Mouse (Mus musculus) kidney, embryonic 14.5 days (tissue): Measurements from ENCODE around the gene Atp6v0a1. TPM values are rescaled to one million over a fixed set of nuclear protein-coding genes. Genes with fewer than 3 reads are reported as not detected.
A peak's percentile ranks its signal among the peaks of the same experiment; 100 is the strongest.

Experiments
- ATAC-seq: fragments of 200-750 bp; cut with Nextera tagmentation; 2 replicates; pipeline ENCODE4 v1.8.0; 2017; ENCODE audit warnings: moderate number of reproducible peaks, mild to moderate bottlenecking, moderate TSS enrichment, moderate library complexity; ENCODE audit not compliant: low FRiP score, low TSS enrichment
- H3K27ac ChIP-seq: fragments of 300-500 bp; sonication (generic); 2 replicates; pipeline ENCODE4 v1.5.1; 2014; ENCODE audit warnings: low read depth, mild to moderate bottlenecking, low read length, moderate library complexity, mixed read lengths
- H3K27me3 ChIP-seq: fragments of 300-500 bp; sonication (generic); 2 replicates; pipeline ENCODE4 v1.6.1; 2014; ENCODE audit warnings: mild to moderate bottlenecking, low read length; ENCODE audit not compliant: control insufficient read depth, insufficient read depth
- H3K36me3 ChIP-seq: fragments of 300-500 bp; sonication (generic); 2 replicates; pipeline ENCODE4 v1.6.1; 2014; ENCODE audit warnings: low read length, mixed read lengths; ENCODE audit not compliant: control insufficient read depth, insufficient read depth
- H3K4me1 ChIP-seq: fragments of 300-500 bp; sonication (generic); 2 replicates; pipeline ENCODE4 v1.6.1; 2014; ENCODE audit warnings: low read length, mixed read lengths; ENCODE audit not compliant: control insufficient read depth, insufficient read depth
- H3K4me2 ChIP-seq: fragments of 300-500 bp; sonication (generic); replicated peaks from 2 replicates; pipeline ENCODE4 v1.6.1; 2014; ENCODE audit warnings: low read depth, mild to moderate bottlenecking, low read length
- H3K4me3 ChIP-seq: fragments of 300-500 bp; sonication (generic); 2 replicates; pipeline ENCODE4 v1.5.1; 2014; ENCODE audit warnings: mild to moderate bottlenecking, low read length
- H3K9ac ChIP-seq: fragments of 300-500 bp; sonication (generic); 2 replicates; pipeline ENCODE4 v1.6.1; 2014; ENCODE audit warnings: low read depth, mild to moderate bottlenecking, low read length, moderate library complexity
- H3K9me3 ChIP-seq: fragments of 300-500 bp; sonication (generic); 2 replicates; pipeline ENCODE4 v1.6.1; 2016; ENCODE audit warnings: low read length; ENCODE audit not compliant: control insufficient read depth
- WGBS: fragments of 180-500 bp; shearing (Covaris S2); extraction: QIAGEN DNeasy Blood & Tissue Kit; methylation state at CpG from one replicate; pipeline ENCODE4 v1.1.7; 2014; 5-methylcytosine and 5-hydroxymethylcytosine counted together
- polyA plus RNA-seq: library from polyadenylated mRNA; unstranded; fragments of >200 nt; fragmentation: Nextera tagmentation; extraction: Ambion mirVana; gene quantifications from 2 replicates; pipeline ENCODE4 v1.2.1, GENCODE M21; 2014

Gene Atp6v0a1
- polyA plus RNA-seq, 1 experiment from 2014 or later = 38.8 TPM

- H3K4me1 ChIP-seq = no peaks in the 10 kb centered on the region
- H3K9me3 ChIP-seq = no peaks in the 10 kb centered on the region
- H3K27me3 ChIP-seq = peaks cover 31% of the 10 kb centered on the region
- H3K27ac ChIP-seq = no peak overlapping the region
- no peak for ATAC-seq
- no peaks in the 10 kb centered on the region for H3K36me3 ChIP-seq
- whole genome bisulfite sequencing = 72% methylated on average over 14 of the region's 14 CpGs
- H3K9ac ChIP-seq = no peak overlapping the region
- no peak overlapping the region for H3K4me2 ChIP-seq
- H3K4me3 ChIP-seq = no peak overlapping the region
These were observed 34.8 kb upstream of the Atp6v0a1 start for GRCm38 (mm10) chr11:100974381-100974970.

GRCm38 (mm10) chr11:100975241-100975640 lies 34.0 kb upstream of the Atp6v0a1 start:
- no peak for ATAC-seq
- 74% methylated on average over 7 of the region's 7 CpGs for WGBS
- Histone ChIP-seq H3K9ac (no peak overlapping the region), H3K36me3 (no peaks in the 10 kb centered on the region), H3K4me1 (no peaks in the 10 kb centered on the region), H3K4me3 (no peak overlapping the region), H3K9me3 (no peaks in the 10 kb centered on the region), H3K27me3 (peaks cover 24% of the 10 kb centered on the region), H3K27ac (no peak overlapping the region), H3K4me2 (no peak overlapping the region)

DNA sequence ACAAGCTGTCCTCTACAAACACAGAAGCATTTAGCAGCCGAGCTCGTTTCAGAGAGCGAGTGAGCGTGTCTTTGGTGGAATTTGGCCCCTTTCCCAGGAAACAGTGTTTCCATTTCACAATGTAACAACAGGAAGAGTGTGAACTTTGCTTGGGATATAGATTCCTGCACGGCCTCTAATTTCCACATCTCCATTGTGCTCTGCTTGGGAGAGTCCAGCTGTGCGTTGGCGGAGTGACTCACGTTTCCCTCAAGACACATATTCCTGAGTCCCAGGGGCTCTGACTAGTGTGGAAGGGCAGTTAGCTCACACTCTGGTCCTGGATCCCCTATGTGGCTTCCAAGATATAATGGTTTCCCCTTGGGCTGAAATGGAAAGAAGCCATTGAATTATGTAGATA lies 29.4 kb upstream of the Atp6v0a1 start:
- H3K36me3 ChIP-seq = no peaks in the 10 kb centered on the region
- H3K9ac ChIP-seq = no peak overlapping the region
- no peak for ATAC-seq
- no peaks in the 10 kb centered on the region for H3K9me3 ChIP-seq
- H3K27ac ChIP-seq = 0 out of 2 replicates have a peak overlapping the region, but pooled peaks have one; percentile 8
- WGBS = 42% methylated on average over 8 of the region's 8 CpGs
- H3K4me2 ChIP-seq = no peak overlapping the region
- H3K4me1 ChIP-seq = no peaks in the 10 kb centered on the region
- no peak overlapping the region for H3K4me3 ChIP-seq
- no peaks in the 10 kb centered on the region; the same call in 1 of the 2 replicates for H3K27me3 ChIP-seq

GRCm38 (mm10) chr11:100980438-100980837 lies 28.8 kb upstream of the Atp6v0a1 start:
- Histone ChIP-seq H3K27ac (0 out of 2 replicates have a peak overlapping the region, but pooled peaks have one; percentile 8), H3K27me3 (no peaks in the 10 kb centered on the region; the same call in 1 of the 2 replicates), H3K4me3 (no peak overlapping the region), H3K36me3 (no peaks in the 10 kb centered on the region), H3K9me3 (no peaks in the 10 kb centered on the region), H3K4me1 (no peaks in the 10 kb centered on the region), H3K9ac (no peak overlapping the region), H3K4me2 (no peak overlapping the region)
- no peak for ATAC-seq
- 72% methylated on average over 1 of the region's 1 CpGs for WGBS

DNA sequence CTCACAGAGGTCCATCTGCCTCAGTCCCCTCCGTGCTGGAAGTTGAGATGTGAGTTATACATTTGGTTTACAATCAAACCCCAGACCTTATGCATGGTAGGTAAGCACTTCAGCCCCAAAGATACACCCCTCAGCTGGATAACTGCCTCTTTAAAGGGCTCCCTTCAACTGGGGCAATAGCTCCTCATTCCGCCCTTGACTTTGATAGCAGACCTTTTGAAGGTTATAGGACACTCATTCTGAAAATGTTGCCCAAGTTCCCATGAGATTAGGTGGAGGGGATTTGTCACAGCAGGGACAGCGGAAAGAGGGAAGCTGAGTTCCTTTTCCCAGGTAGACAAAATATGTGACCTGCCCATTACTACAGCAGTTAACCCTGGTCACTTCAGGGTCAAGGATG lies 28.0 kb upstream of the Atp6v0a1 start:
- no peaks in the 10 kb centered on the region for H3K36me3 ChIP-seq
- WGBS = 54% methylated on average over 3 of the region's 3 CpGs
- H3K4me1 ChIP-seq = no peaks in the 10 kb centered on the region
- no peak overlapping the region for H3K4me3 ChIP-seq
- H3K4me2 ChIP-seq = no peak overlapping the region
- no peak overlapping the region for H3K9ac ChIP-seq
- H3K9me3 ChIP-seq = no peaks in the 10 kb centered on the region
- no peak overlapping the region for H3K27ac ChIP-seq
- ATAC-seq = no peak
- H3K27me3 ChIP-seq = no peaks in the 10 kb centered on the region; the same call in 1 of the 2 replicates

- no peaks in the 10 kb centered on the region for H3K36me3 ChIP-seq
- no peak overlapping the region for H3K4me3 ChIP-seq
- 18% methylated on average over 8 of the region's 8 CpGs for WGBS
- no peak overlapping the region for H3K27ac ChIP-seq
- ATAC-seq = no peak
- no peaks in the 10 kb centered on the region for H3K9me3 ChIP-seq
- H3K9ac ChIP-seq = no peak overlapping the region
- H3K27me3 ChIP-seq = no peaks in the 10 kb centered on the region; the same call in 1 of the 2 replicates
- H3K4me1 ChIP-seq = no peaks in the 10 kb centered on the region
- no peak overlapping the region for H3K4me2 ChIP-seq
These were observed 27.2 kb upstream of the Atp6v0a1 start for GRCm38 (mm10) chr11:100982087-100982486.

DNA sequence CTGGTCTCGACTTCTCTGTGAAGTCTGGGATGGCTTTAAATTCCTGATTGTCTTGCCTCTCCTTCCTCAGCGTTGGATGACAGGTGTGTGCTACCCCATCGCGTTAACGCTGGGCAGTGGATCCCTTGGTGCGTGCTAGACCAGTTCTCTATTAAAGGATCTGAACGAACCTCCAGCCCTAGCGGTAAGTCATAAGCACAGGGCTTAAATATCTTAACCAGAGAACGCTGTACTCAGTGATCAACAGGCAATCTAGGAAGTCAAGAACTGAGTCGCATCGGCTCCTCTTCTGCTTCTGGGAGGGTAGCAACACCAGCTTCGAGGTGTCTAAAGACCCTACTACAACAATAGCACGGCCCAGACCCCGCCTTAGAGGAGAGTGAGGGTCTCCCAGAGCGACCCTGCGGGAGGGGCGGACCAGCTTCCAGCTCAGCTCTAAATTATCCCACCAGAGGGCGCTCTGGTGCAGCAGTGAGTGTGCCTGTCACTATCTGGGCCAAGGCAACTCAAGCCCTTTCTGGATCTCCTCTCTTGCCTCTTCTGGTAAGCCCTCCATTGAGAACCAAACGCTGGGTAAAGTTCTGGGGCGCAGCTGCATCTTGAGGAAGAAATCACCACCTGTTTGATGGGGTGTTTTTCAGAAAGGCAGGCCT lies 26.0 kb upstream of the Atp6v0a1 start:
- H3K9me3 ChIP-seq = no peaks in the 10 kb centered on the region
- 4% methylated on average over 20 of the region's 20 CpGs for WGBS
- peak overlapping the region; percentile 16 for H3K4me3 ChIP-seq
- peak overlapping the region; percentile 46 for H3K4me2 ChIP-seq
- no peak overlapping the region for H3K27ac ChIP-seq
- no peak overlapping the region; the same call in 1 of the 2 replicates for H3K9ac ChIP-seq
- H3K27me3 ChIP-seq = no peaks in the 10 kb centered on the region; the same call in 1 of the 2 replicates
- peak; percentile 72 for ATAC-seq
- no peaks in the 10 kb centered on the region for H3K36me3 ChIP-seq
- no peaks in the 10 kb centered on the region for H3K4me1 ChIP-seq

GRCm38 (mm10) chr11:100983778-100984131 lies 25.5 kb upstream of the Atp6v0a1 start:
- peak overlapping the region; percentile 46; the same call in 1 of the 2 replicates for H3K4me2 ChIP-seq
- WGBS = 69% methylated on average over 7 of the region's 7 CpGs
- no peak for ATAC-seq

GRCm38 (mm10) chr11:100985607-100986006 lies 23.6 kb upstream of the Atp6v0a1 start:
- no peak overlapping the region for H3K27ac ChIP-seq
- no peak overlapping the region for H3K4me2 ChIP-seq
- ATAC-seq = no peak
- no peak overlapping the region for H3K4me3 ChIP-seq
- no peaks in the 10 kb centered on the region for H3K36me3 ChIP-seq
- no peak overlapping the region for H3K9ac ChIP-seq
- no peaks in the 10 kb centered on the region for H3K4me1 ChIP-seq
- 53% methylated on average over 3 of the region's 3 CpGs for WGBS
- no peaks in the 10 kb centered on the region; the same call in 1 of the 2 replicates for H3K27me3 ChIP-seq
- no peaks in the 10 kb centered on the region for H3K9me3 ChIP-seq

More at GRCm38 (mm10) chr11:100983778-100984131, 25.5 kb upstream of the Atp6v0a1 start:
- H3K9ac ChIP-seq = no peak overlapping the region
- H3K9me3 ChIP-seq = no peaks in the 10 kb centered on the region
- no peaks in the 10 kb centered on the region; the same call in 1 of the 2 replicates for H3K27me3 ChIP-seq
- H3K36me3 ChIP-seq = no peaks in the 10 kb centered on the region
- no peaks in the 10 kb centered on the region for H3K4me1 ChIP-seq
- H3K4me3 ChIP-seq = no peak overlapping the region
- no peak overlapping the region for H3K27ac ChIP-seq
